Mouse (Mus musculus) hindbrain, embryonic 12.5 days (tissue): ENCODE data around the gene Ccdc169. TPM values are rescaled to one million over a fixed set of nuclear protein-coding genes. Genes with fewer than 3 reads are reported as not detected.

Source experiments
- ATAC-seq: fragments of 200-750 bp; cut with Nextera tagmentation; 2 replicates; pipeline ENCODE4 v1.8.0; 2017; ENCODE audit warnings: moderate TSS enrichment; ENCODE audit not compliant: low FRiP score
- H3K27ac ChIP-seq: fragments of 300-500 bp; sonication (generic); 2 replicates; pipeline ENCODE4 v1.5.1; 2016; ENCODE audit warnings: mild to moderate bottlenecking
- H3K27me3 ChIP-seq: fragments of 300-500 bp; sonication (generic); 2 replicates; pipeline ENCODE4 v1.6.1; 2016; ENCODE audit warnings: mild to moderate bottlenecking
- H3K36me3 ChIP-seq: fragments of 300-500 bp; sonication (generic); 2 replicates; pipeline ENCODE4 v1.6.1; 2016; ENCODE audit warnings: mild to moderate bottlenecking
- H3K4me1 ChIP-seq: fragments of 300-500 bp; sonication (generic); 2 replicates; pipeline ENCODE4 v1.6.1; 2016
- H3K4me2 ChIP-seq: fragments of 300-500 bp; sonication (generic); replicated peaks from 2 replicates; pipeline ENCODE4 v1.6.1; 2016; ENCODE audit warnings: mild to moderate bottlenecking
- H3K4me3 ChIP-seq: fragments of 300-500 bp; sonication (generic); 2 replicates; pipeline ENCODE4 v1.5.1; 2016; ENCODE audit warnings: mild to moderate bottlenecking
- H3K9ac ChIP-seq: fragments of 300-500 bp; sonication (generic); 2 replicates; pipeline ENCODE4 v1.6.1; 2016; ENCODE audit warnings: mild to moderate bottlenecking, moderate library complexity
- H3K9me3 ChIP-seq: fragments of 300-500 bp; sonication (generic); replicated peaks from 2 replicates; pipeline ENCODE4 v1.6.1; 2016; ENCODE audit warnings: mild to moderate bottlenecking
- WGBS: fragments of 180-500 bp; shearing (Covaris S2); methylation state at CpG from one replicate; pipeline ENCODE4 v1.1.7; 2016; 5-methylcytosine and 5-hydroxymethylcytosine counted together
- microRNA-seq: library from miRNA; unstranded; fragments of <30 nt; microRNA quantifications from one replicate; pipeline ENCODE4, GENCODE M21; 2017
- polyA plus RNA-seq: library from polyadenylated mRNA; unstranded; fragments of >200 nt; fragmentation: Nextera tagmentation; extraction: Ambion mirVana; gene quantifications from 2 replicates; pipeline ENCODE4 v1.2.1, GENCODE M21; 2016

Ccdc169 gene
- polyA plus RNA-seq, 1 experiment from 2014 or later, result 0.06 TPM

- Histone ChIP-seq H3K9ac (no peak overlapping the region), H3K27me3 (no peaks in the 10 kb centered on the region), H3K4me1 (no peaks in the 10 kb centered on the region), H3K9me3 (no peaks in the 10 kb centered on the region), H3K4me2 (no peak overlapping the region), H3K36me3 (no peaks in the 10 kb centered on the region), H3K27ac (0 out of 2 replicates have a peak overlapping the region, but pooled peaks have one; percentile 45), H3K4me3 (no peak overlapping the region)
- WGBS, result 52% methylated on average over 4 of the region's 4 CpGs
- no peak for ATAC-seq
Measured at GRCm38 (mm10) chr3:55213785-55214184, 76.6 kb downstream of the Ccdc169 start.

- no peak for ATAC-seq
- Histone ChIP-seq H3K4me3 (no peak overlapping the region), H3K4me1 (no peaks in the 10 kb centered on the region), H3K27me3 (no peaks in the 10 kb centered on the region), H3K9ac (no peak overlapping the region), H3K36me3 (no peaks in the 10 kb centered on the region), H3K9me3 (no peaks in the 10 kb centered on the region), H3K27ac (0 out of 2 replicates have a peak overlapping the region, but pooled peaks have one; percentile 45), H3K4me2 (no peak overlapping the region)
- 65% methylated on average over 6 of the region's 6 CpGs for WGBS
Measured at GRCm38 (mm10) chr3:55214413-55214812, 77.3 kb downstream of the Ccdc169 start.

- WGBS, result 88% methylated on average over 2 of the region's 2 CpGs
- Histone ChIP-seq H3K4me1 (peaks cover 10% of the 10 kb centered on the region), H3K4me3 (no peak overlapping the region), H3K9ac (no peak overlapping the region), H3K4me2 (no peak overlapping the region), H3K36me3 (no peaks in the 10 kb centered on the region), H3K27ac (no peak overlapping the region), H3K9me3 (no peaks in the 10 kb centered on the region), H3K27me3 (no peaks in the 10 kb centered on the region)
- no peak for ATAC-seq
Measured at GRCm38 (mm10) chr3:55222502-55222901, 85.4 kb downstream of the Ccdc169 start.

Small RNA genes within 50 kb of the gene (microRNA-seq; reads per million reads assigned to microRNA genes)
- not detected for gene Gm22029

Other genes with a start within 250 kb of the Ccdc169 start
- gene Sertm1, start 221.5 kb upstream of the Ccdc169 start, polyA plus RNA-seq, result 0.67 and 0.73 TPM in 2 replicates
- 2.0 and 4.0 TPM in 2 replicates for gene Ccna1, start 81.8 kb upstream of the Ccdc169 start, polyA plus RNA-seq
- gene Spg20, start 25.2 kb upstream of the Ccdc169 start, polyA plus RNA-seq, result 47.1 and 52.4 TPM in 2 replicates
- gene Sohlh2, start 44.7 kb downstream of the Ccdc169 start, polyA plus RNA-seq, result not detected in 2 replicates
- 164 and 171 TPM in 2 replicates for gene Dclk1, start 105.0 kb downstream of the Ccdc169 start, polyA plus RNA-seq